Mouse (Mus musculus) gastrocnemius, adult 2 months (tissue): Measurements from ENCODE around the gene Gm20721. TPM values are rescaled to one million over a fixed set of nuclear protein-coding genes. Genes with fewer than 3 reads are reported as not detected.

Experiments used
- DNase-seq: peaks from one replicate; pipeline ENCODE4 v3.0.0; 2022
- H3K27ac ChIP-seq: fragments of 200-600 bp; 2 replicates; pipeline ENCODE4 v1.8.1; 2022; ENCODE audit warnings: mild to moderate bottlenecking
- H3K4me3 ChIP-seq: fragments of 200-600 bp; 2 replicates; pipeline ENCODE4 v1.8.1; 2022; ENCODE audit warnings: mild to moderate bottlenecking, moderate library complexity
- CTCF ChIP-seq: fragments of 200-600 bp; IDR thresholded peaks from 2 replicates; pipeline ENCODE4 v1.8.1; 2022; ENCODE audit warnings: antibody characterized with exemption, mild to moderate bottlenecking, moderate library complexity
- intact Hi-C: fragments of 180-260 bp; cut with DNase I; formaldehyde crosslinking; loops from one replicate; pipeline ENCODE4 v1.15.1; 2025
- total RNA-seq, 2 experiments: library from RNA; stranded (reverse); gene quantifications; 2 replicates each; pipeline ENCODE4 v1.2.3; 2021

The Gm20721 gene
- total RNA-seq, 2 experiments from 2014 or later = 1.9 to 3.4 TPM

GRCm38 (mm10) chr2:174340893-174341580 lies 5.5 kb downstream of the Gm20721 start:
- H3K27ac ChIP-seq = peak overlapping the region; percentile 94; the same call in 1 of the 2 replicates
- intact Hi-C loops = no loop called here
- no peak for TF ChIP-seq CTCF
- H3K4me3 ChIP-seq = no peak overlapping the region
- no peak for DNase-seq

- TF ChIP-seq CTCF = no peak
- H3K4me3 ChIP-seq = no peak overlapping the region
- intact Hi-C loops = no loop called here
- H3K27ac ChIP-seq = peak overlapping the region; percentile 94; the same call in 1 of the 2 replicates
- DNase-seq = no peak
Observed at GRCm38 (mm10) chr2:174340229-174340892, 6.2 kb downstream of the Gm20721 start.

GRCm38 (mm10) chr2:174339701-174340100 lies 6.8 kb downstream of the Gm20721 start:
- intact Hi-C loops = no loop called here
- DNase-seq = no peak
- Histone ChIP-seq H3K27ac (no peak overlapping the region), H3K4me3 (no peak overlapping the region)
- no peak for TF ChIP-seq CTCF

GRCm38 (mm10) chr2:174337275-174337674 lies 9.2 kb downstream of the Gm20721 start:
- H3K4me3 ChIP-seq = peak overlapping the region; percentile 25
- intact Hi-C loops = no loop called here
- TF ChIP-seq CTCF = no peak

GRCm38 (mm10) chr2:174334415-174334814 lies 12.1 kb downstream of the Gm20721 start:
- DNase-seq = peak; percentile 60
- Histone ChIP-seq H3K27ac (peak overlapping the region; percentile 99), H3K4me3 (peak overlapping the region; percentile 98)
- intact Hi-C loops = no loop called here
- no peak for TF ChIP-seq CTCF

More at GRCm38 (mm10) chr2:174337275-174337674, 9.2 kb downstream of the Gm20721 start:
- no peak for DNase-seq
- peak overlapping the region; percentile 99 for H3K27ac ChIP-seq

- TF ChIP-seq CTCF = no peak
- intact Hi-C loops = no loop called here
- DNase-seq = no peak
- H3K27ac ChIP-seq = peak overlapping the region; percentile 99; the same call in 1 of the 2 replicates
- H3K4me3 ChIP-seq = peak overlapping the region; percentile 98
Observed at GRCm38 (mm10) chr2:174333239-174333890, 13.1 kb downstream of the Gm20721 start.

GRCm38 (mm10) chr2:174331282-174332030 lies 15.1 kb downstream of the Gm20721 start:
- intact Hi-C loops = no loop called here
- no peak for TF ChIP-seq CTCF
- no peak for DNase-seq
- Histone ChIP-seq H3K27ac (peak overlapping the region; percentile 99), H3K4me3 (peak overlapping the region; percentile 98)

GRCm38 (mm10) chr2:174330616-174331191 lies 15.8 kb downstream of the Gm20721 start:
- peak overlapping the region; percentile 99 for H3K27ac ChIP-seq
- peak; percentile 88 for DNase-seq
- intact Hi-C loops = no loop called here
- TF ChIP-seq CTCF = peak; percentile 31
- H3K4me3 ChIP-seq = peak overlapping the region; percentile 98

- peak; percentile 93 for DNase-seq
- Histone ChIP-seq H3K27ac (peak overlapping the region; percentile 99), H3K4me3 (peak overlapping the region; percentile 98)
- TF ChIP-seq CTCF = peak; percentile 32; the same call in 1 of the 2 replicates
- intact Hi-C loops = loop anchor here (1.0 to 5.0 kb wide), 2 partner anchors 87 to 134 kb away; partner anchors contain the start of genes Atp5e and Nelfcd
Observed at GRCm38 (mm10) chr2:174329663-174330615, 16.6 kb downstream of the Gm20721 start.

GRCm38 (mm10) chr2:174328926-174329662 lies 17.4 kb downstream of the Gm20721 start:
- peak overlapping the region; percentile 98 for H3K4me3 ChIP-seq
- H3K27ac ChIP-seq = peak overlapping the region; percentile 99
- intact Hi-C loops = loop anchor here (1.0 to 5.0 kb wide), 2 partner anchors 88 to 135 kb away; partner anchors contain the start of genes Atp5e and Nelfcd
- peak; percentile 63 for DNase-seq
- peak; percentile 27; the same call in 1 of the 2 replicates for TF ChIP-seq CTCF
